Mouse (Mus musculus): ENCODE data around the gene Gadl1. TPM values are rescaled to one million over a fixed set of nuclear protein-coding genes. Genes with fewer than 3 reads are reported as not detected.
A peak's percentile ranks its signal among the peaks of the same experiment; 100 is the strongest.
"Not testable (repeated sequence)": the region's sequence is repeated elsewhere in the genome, so short reads cannot be mapped to it uniquely, and the experiment has no call there.

The Gadl1 gene
- total and polyA plus RNA-seq, 2 experiments from 2014 or later = 0.19 to 0.50 TPM

GRCm38 (mm10) chr9:116060691-116061090 is 151.4 kb downstream of the Gadl1 start:
- DNase-seq (peak; percentile 47), ATAC-seq (no peak)
- H3K27me3 ChIP-seq (ENCODE audit: insufficient read depth, low read length) = no peaks in the 10 kb centered on the region
- no peak overlapping the region for H3K27ac ChIP-seq (ENCODE audit: low read depth, low read length)
- H3K9me3 ChIP-seq (ENCODE audit: low read length) = no peaks in the 10 kb centered on the region
- H3K36me3 ChIP-seq (ENCODE audit: insufficient read depth) = no peaks in the 10 kb centered on the region
- no peak overlapping the region for H3K9ac ChIP-seq
- H3K4me2 ChIP-seq (ENCODE audit: low read depth) = no peak overlapping the region
- no peaks in the 10 kb centered on the region for H3K4me1 ChIP-seq (ENCODE audit: insufficient read depth)
- TF ChIP-seq CTCF (IDR thresholded peaks at IDR 0.05; ENCODE audit: low read depth) = peak; percentile 80
- no peak overlapping the region for H3K4me3 ChIP-seq (ENCODE audit: low read depth, low read length)
- WGBS = 7% methylated on average over 4 of the region's 4 CpGs

- Histone ChIP-seq H3K9ac (no peak overlapping the region), H3K27me3 (ENCODE audit: insufficient read depth, low read length) (no peaks in the 10 kb centered on the region), H3K4me1 (ENCODE audit: insufficient read depth) (no peaks in the 10 kb centered on the region), H3K4me2 (ENCODE audit: low read depth) (no peak overlapping the region), H3K36me3 (ENCODE audit: insufficient read depth) (no peaks in the 10 kb centered on the region), H3K9me3 (ENCODE audit: low read length) (no peaks in the 10 kb centered on the region), H3K4me3 (ENCODE audit: low read depth, low read length) (no peak overlapping the region), H3K27ac (ENCODE audit: low read depth, low read length) (no peak overlapping the region)
- no peak for ATAC-seq
- 93% methylated on average over 17 of the region's 17 CpGs for WGBS
- no peak for TF ChIP-seq CTCF (IDR thresholded peaks at IDR 0.05; ENCODE audit: low read depth)
- DNase-seq = no peak
These were observed 155.5 kb downstream of the Gadl1 start for GRCm38 (mm10) chr9:116064774-116065173.

GRCm38 (mm10) chr9:116071561-116071960 is 162.3 kb downstream of the Gadl1 start:
- H3K4me3 ChIP-seq (ENCODE audit: low read depth, low read length); H3K9me3 ChIP-seq (ENCODE audit: low read length); ATAC-seq; H3K27me3 ChIP-seq (ENCODE audit: insufficient read depth, low read length); H3K4me2 ChIP-seq (ENCODE audit: low read depth); H3K36me3 ChIP-seq (ENCODE audit: insufficient read depth); H3K9ac ChIP-seq; DNase-seq; H3K4me1 ChIP-seq (ENCODE audit: insufficient read depth); H3K27ac ChIP-seq (ENCODE audit: low read depth, low read length): not testable (repeated sequence)
- WGBS = 91% methylated on average over 1 of the region's 1 CpGs

- H3K9ac ChIP-seq = no peak overlapping the region
- no peaks in the 10 kb centered on the region for H3K4me1 ChIP-seq (ENCODE audit: insufficient read depth)
- no peaks in the 10 kb centered on the region for H3K36me3 ChIP-seq (ENCODE audit: insufficient read depth)
- H3K27me3 ChIP-seq (ENCODE audit: insufficient read depth, low read length) = no peaks in the 10 kb centered on the region
- H3K9me3 ChIP-seq (ENCODE audit: low read length) = no peaks in the 10 kb centered on the region
- WGBS = 75% methylated on average over 4 of the region's 4 CpGs
- H3K4me3 ChIP-seq (ENCODE audit: low read depth, low read length) = no peak overlapping the region
- no peak for ATAC-seq
- DNase-seq = no peak
- TF ChIP-seq CTCF (IDR thresholded peaks at IDR 0.05; ENCODE audit: low read depth) = no peak
- no peak overlapping the region for H3K27ac ChIP-seq (ENCODE audit: low read depth, low read length)
- H3K4me2 ChIP-seq (ENCODE audit: low read depth) = no peak overlapping the region
These were observed 166.9 kb downstream of the Gadl1 start for GRCm38 (mm10) chr9:116076163-116076562.

GRCm38 (mm10) chr9:116076946-116077345 is 167.7 kb downstream of the Gadl1 start:
- DNase-seq = peak; percentile 46
- Histone ChIP-seq H3K9me3 (ENCODE audit: low read length) (no peaks in the 10 kb centered on the region), H3K4me3 (ENCODE audit: low read depth, low read length) (no peak overlapping the region), H3K9ac (no peak overlapping the region), H3K27me3 (ENCODE audit: insufficient read depth, low read length) (no peaks in the 10 kb centered on the region), H3K36me3 (ENCODE audit: insufficient read depth) (no peaks in the 10 kb centered on the region), H3K4me2 (ENCODE audit: low read depth) (no peak overlapping the region), H3K4me1 (ENCODE audit: insufficient read depth) (no peaks in the 10 kb centered on the region), H3K27ac (ENCODE audit: low read depth, low read length) (no peak overlapping the region)
- WGBS = 58% methylated on average over 2 of the region's 2 CpGs
- TF ChIP-seq CTCF (IDR thresholded peaks at IDR 0.05; ENCODE audit: low read depth) = no peak
- ATAC-seq = peak; percentile 79

GRCm38 (mm10) chr9:116077419-116077818 is 168.2 kb downstream of the Gadl1 start:
- Histone ChIP-seq H3K4me3 (ENCODE audit: low read depth, low read length) (no peak overlapping the region), H3K9me3 (ENCODE audit: low read length) (no peaks in the 10 kb centered on the region), H3K4me2 (ENCODE audit: low read depth) (no peak overlapping the region), H3K9ac (no peak overlapping the region), H3K27ac (ENCODE audit: low read depth, low read length) (no peak overlapping the region), H3K27me3 (ENCODE audit: insufficient read depth, low read length) (no peaks in the 10 kb centered on the region), H3K4me1 (ENCODE audit: insufficient read depth) (no peaks in the 10 kb centered on the region), H3K36me3 (ENCODE audit: insufficient read depth) (no peaks in the 10 kb centered on the region)
- TF ChIP-seq CTCF (IDR thresholded peaks at IDR 0.05; ENCODE audit: low read depth) = no peak
- ATAC-seq (no peak), DNase-seq (no peak)
- 94% methylated on average over 2 of the region's 2 CpGs for WGBS

- Histone ChIP-seq H3K4me3 (ENCODE audit: low read depth, low read length) (no peak overlapping the region), H3K4me2 (ENCODE audit: low read depth) (no peak overlapping the region), H3K36me3 (ENCODE audit: insufficient read depth) (no peaks in the 10 kb centered on the region), H3K9me3 (ENCODE audit: low read length) (no peaks in the 10 kb centered on the region), H3K4me1 (ENCODE audit: insufficient read depth) (no peaks in the 10 kb centered on the region), H3K9ac (no peak overlapping the region), H3K27me3 (ENCODE audit: insufficient read depth, low read length) (no peaks in the 10 kb centered on the region), H3K27ac (ENCODE audit: low read depth, low read length) (no peak overlapping the region)
- ATAC-seq (no peak), DNase-seq (no peak)
- 93% methylated on average over 4 of the region's 4 CpGs for WGBS
- TF ChIP-seq CTCF (IDR thresholded peaks at IDR 0.05; ENCODE audit: low read depth) = no peak
These were observed 172.5 kb downstream of the Gadl1 start for GRCm38 (mm10) chr9:116081781-116082180.

GRCm38 (mm10) chr9:116083300-116083699 is 174.0 kb downstream of the Gadl1 start:
- WGBS = 39% methylated on average over 5 of the region's 5 CpGs
- Histone ChIP-seq H3K36me3 (ENCODE audit: insufficient read depth) (no peaks in the 10 kb centered on the region), H3K9me3 (ENCODE audit: low read length) (no peaks in the 10 kb centered on the region), H3K4me2 (ENCODE audit: low read depth) (no peak overlapping the region), H3K4me3 (ENCODE audit: low read depth, low read length) (no peak overlapping the region), H3K4me1 (ENCODE audit: insufficient read depth) (no peaks in the 10 kb centered on the region), H3K9ac (no peak overlapping the region), H3K27me3 (ENCODE audit: insufficient read depth, low read length) (no peaks in the 10 kb centered on the region), H3K27ac (ENCODE audit: low read depth, low read length) (no peak overlapping the region)
- ATAC-seq (peak; percentile 58; the same call in 1 of the 2 replicates), DNase-seq (peak; percentile 27)
- no peak for TF ChIP-seq CTCF (IDR thresholded peaks at IDR 0.05; ENCODE audit: low read depth)

Data from forebrain, postnatal 0 days (tissue).